Mouse (Mus musculus) frontal cortex, postnatal 10 days (tissue): ENCODE results near the gene Cdx2.

ENCODE experiments used
- DNase-seq, 2 experiments: peaks; one replicate each; pipeline ENCODE4 v3.0.0; 2022; ENCODE audit warnings: low spot score in 2 of 2, mixed read lengths in 1 of 2

Cdx2 gene

GRCm38 (mm10) chr5:147260778-147261177 is 46.3 kb downstream of the Cdx2 start:
- DNase-seq: no peak

GRCm38 (mm10) chr5:147260189-147260588 is 46.9 kb downstream of the Cdx2 start:
- no peak for DNase-seq
